Mouse (Mus musculus) duodenum, adult 2 months (tissue): ENCODE results near the gene Rgn. TPM values are rescaled to one million over a fixed set of nuclear protein-coding genes. Genes with fewer than 3 reads are reported as not detected.

ENCODE experiments used
- polyA plus RNA-seq: library from polyadenylated mRNA; depleted of rRNA; stranded (reverse); fragments of >200 nt; gene quantifications from 2 replicates; pipeline ENCODE4 v1.2.3, GENCODE M21; 2012; ENCODE audit warnings: low replicate concordance; rRNA removed

The Rgn gene
- polyA plus RNA-seq, result 0.08 and 0.14 TPM in 2 replicates

DNA sequence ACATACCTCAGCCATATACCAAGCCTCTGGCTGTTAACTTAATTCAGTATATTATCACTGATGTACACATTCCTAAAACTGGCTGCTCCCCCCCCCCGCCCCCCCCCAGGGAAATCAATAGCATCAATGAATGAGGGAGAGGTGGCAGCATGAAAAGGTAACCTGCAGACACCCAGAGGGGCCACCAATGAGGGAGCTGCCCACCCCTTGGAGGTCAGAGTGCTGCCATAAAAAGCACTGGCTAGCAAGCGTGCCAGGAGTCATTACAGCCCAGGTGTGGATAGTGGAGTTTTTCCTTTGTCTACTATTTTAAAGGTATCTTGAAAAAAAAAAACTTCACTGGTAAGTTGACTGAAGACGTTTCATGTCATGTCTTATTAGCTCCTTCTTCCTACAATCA lies at the start of gene Rgn:
Gene Rgn (plus strand): TSS at position 256 of the 400 bp plus-strand sequence.

Other genes with a start within 250 kb of the Rgn start
- 1.4 and 3.1 TPM in 2 replicates for gene Rp2, start 185.3 kb upstream of the Rgn start, polyA plus RNA-seq
- gene Jade3, start 124.1 kb upstream of the Rgn start, polyA plus RNA-seq, result 0.14 and 0.19 TPM in 2 replicates
- 35.0 and 43.5 TPM in 2 replicates for gene Rbm10, start 67.7 kb downstream of the Rgn start, polyA plus RNA-seq
- 65.7 and 81.8 TPM in 2 replicates for gene Ndufb11, start 67.8 kb downstream of the Rgn start, polyA plus RNA-seq
- gene Uba1, start 108.5 kb downstream of the Rgn start, polyA plus RNA-seq, result 215 and 226 TPM in 2 replicates
- 125 and 166 TPM in 2 replicates for gene Cdk16, start 138.2 kb downstream of the Rgn start, polyA plus RNA-seq
- gene Usp11, start 154.1 kb downstream of the Rgn start, polyA plus RNA-seq, result 1.5 and 1.6 TPM in 2 replicates
- 167 and 190 TPM in 2 replicates for gene Araf, start 248.0 kb downstream of the Rgn start, polyA plus RNA-seq